Mouse (Mus musculus) telencephalon, adult 2 months (tissue): ENCODE results near the gene Ntm.

Experiments used
- DNase-seq: peaks from one replicate; pipeline ENCODE4 v3.0.0-alpha.2; 2011; ENCODE audit warnings: low read depth, low spot score

Gene Ntm

DNA sequence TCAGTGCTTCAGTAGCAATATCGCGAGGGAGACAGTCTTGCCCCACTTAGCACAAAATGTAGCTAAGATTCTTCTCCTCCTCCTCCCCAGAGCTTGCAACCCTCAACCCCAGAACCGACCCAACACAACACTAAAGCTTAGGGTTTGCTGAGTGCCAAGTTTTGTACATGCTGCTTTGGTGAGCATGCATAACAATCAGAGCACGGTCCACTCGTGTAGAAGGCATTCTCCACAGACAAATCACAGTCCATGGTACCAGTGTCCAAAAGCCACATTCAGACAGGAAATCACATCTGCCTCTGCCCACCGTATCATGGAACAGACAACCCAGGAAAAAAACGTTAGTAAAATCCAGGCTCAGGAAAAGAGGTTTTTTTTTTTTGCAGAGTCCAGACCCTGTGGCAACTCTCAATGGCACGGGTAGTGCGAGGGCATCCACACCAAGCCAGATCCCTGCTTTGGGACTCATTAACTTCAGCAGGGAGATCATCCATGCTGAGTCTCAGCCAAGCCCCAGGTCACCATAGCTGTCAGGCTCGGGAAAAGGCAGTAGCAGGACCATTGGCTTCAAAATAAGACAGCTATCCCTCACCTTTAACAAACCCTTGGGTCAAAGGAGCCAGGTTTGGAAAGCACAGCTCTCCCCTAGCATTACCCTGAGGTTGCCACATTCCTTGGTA is 552.1 kb downstream of the Ntm start:
- no peak for DNase-seq

DNA sequence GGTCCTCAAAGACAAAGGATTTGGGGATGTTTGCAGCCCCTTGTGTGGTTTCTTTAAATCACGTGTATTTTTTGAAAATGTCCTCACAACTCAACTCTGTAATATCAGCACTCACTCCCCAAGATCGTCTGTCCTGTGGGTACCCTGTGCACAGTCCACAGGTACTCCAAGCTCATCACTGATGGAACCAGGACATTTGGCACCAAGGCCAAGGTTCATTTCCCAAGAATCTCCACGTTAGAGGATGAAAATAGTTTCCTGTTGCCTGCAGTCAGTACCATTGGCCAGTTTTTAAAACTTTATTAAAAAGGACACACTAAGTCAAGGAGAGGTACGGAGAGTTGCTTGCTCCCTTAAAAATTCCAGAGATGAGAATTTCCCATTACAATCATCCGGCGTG is 552.7 kb downstream of the Ntm start:
- no peak for DNase-seq

DNA sequence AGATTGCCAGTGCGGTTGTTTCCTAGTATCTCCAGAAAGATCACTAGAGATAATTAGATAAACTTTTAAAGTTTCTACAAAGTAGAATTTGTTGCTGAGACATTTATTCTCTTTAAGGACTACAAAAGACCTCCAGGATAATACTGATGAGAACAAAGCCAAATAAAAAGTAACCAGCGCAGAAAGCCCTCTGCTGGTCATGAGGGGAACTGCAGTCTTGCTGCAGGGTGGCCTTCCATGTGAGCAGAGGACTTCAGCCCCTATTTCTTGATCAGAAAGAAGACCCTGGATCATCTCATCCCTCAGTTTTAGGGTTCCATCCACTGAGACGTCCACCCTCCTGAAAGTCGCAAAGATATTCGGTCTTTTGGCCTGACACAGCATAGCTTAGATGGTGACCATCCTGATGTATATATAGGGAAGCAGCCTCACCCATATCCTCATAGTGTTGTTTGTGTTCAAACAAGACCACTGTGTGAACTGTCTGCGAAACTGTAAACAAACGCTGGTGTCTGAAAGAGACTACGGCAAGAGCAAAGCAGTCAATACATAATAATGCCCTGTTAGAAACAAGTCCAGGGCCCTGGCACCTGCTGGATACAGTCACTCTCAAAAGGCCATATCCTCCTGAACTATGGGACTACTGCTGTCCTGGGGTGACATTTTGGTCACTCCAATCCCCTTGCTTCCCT is 553.6 kb downstream of the Ntm start:
- DNase-seq, result no peak

DNA sequence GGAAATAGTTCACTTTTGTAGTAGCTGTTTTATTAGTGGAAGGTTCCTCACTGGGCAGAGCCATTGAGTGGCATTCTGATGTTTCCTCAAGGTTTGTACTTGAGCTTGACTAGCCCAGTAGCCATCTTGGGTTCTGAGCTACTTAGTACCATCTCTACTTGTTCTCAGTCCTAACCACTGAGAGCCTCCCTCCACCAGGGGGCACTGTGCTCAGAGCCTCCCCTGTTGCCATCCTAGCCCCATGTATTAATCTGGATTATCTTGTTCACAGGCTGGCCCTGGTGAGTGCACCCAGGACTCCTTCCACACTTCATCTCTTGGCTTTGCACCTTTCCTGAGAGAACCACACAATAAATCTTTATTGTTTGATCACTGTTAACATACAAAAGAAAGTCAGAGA is 555.0 kb downstream of the Ntm start:
- DNase-seq, result no peak

DNA sequence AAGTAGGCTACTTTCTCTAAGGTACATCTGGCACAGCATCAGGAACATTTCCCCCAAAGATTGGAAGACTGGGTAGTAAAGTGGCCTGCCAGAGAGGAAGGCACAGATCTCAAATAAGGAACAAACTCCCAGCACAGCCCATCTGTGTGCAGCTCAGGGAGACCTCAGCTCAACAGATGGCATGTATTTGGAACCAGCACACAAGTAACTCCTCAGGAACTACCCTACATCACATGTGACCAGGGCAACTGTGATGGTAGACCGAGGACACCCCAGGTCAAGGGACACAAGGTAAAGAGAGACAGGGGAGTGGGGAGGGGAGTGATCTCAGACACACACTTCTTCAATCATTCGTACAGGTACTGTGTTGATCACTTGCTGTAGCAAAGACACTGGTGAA is 556.0 kb downstream of the Ntm start:
- no peak for DNase-seq

DNA sequence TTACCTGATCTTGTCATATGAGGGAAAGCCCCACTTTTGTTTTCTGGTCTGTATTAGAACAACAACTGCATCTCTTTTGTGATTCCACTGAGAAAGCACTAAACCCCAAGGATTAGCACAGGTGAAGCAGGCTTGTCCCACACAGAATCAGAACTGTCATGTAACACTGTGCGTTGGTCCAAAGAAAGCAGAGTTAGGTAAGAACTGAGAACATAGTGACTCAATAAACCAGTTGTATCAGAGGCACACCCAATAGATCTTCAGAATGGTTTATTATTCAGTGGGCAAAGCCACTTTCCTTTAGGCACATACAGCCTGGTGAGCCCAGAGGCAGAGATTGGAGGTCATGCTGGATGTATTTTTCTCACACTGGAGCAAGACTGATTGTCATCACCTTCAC is 556.9 kb downstream of the Ntm start:
- no peak for DNase-seq

DNA sequence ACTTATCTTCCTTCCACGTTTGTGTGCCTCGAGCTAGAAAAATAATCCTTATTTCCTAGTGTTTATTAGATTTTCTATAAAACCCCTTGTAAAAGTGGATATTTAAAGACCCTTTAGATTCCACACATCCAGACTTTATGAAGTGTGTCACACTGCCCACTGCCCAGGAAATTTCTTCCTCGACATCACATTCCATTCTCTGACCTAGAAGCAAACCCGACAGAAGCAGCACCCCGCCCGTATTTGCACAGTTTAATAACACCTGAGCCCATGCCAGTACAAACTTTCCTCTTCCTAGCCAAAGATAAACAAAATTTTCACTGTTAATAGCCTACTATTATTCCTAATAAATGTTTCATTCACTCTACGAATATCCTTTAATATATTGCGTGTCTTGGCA is 562.8 kb downstream of the Ntm start:
- no peak for DNase-seq

DNA sequence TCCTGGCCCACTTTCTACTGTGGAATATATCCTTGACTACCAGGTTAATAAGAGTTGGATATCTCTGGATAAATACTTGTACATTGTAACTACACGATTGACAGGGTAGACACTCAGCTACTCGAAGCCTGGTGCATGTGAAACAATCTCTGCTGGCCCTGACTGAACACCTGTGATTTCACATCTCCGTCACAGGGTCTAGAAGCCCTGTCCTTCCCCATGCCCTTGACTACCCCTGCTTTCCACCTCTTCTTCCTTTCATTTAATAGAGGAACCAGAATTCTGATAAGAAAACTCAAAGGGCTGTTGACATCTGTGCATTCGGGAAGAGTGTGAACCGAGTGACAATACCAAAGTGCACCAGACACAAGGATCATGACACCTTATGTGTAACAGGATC is 566.8 kb downstream of the Ntm start:
- DNase-seq, result no peak

DNA sequence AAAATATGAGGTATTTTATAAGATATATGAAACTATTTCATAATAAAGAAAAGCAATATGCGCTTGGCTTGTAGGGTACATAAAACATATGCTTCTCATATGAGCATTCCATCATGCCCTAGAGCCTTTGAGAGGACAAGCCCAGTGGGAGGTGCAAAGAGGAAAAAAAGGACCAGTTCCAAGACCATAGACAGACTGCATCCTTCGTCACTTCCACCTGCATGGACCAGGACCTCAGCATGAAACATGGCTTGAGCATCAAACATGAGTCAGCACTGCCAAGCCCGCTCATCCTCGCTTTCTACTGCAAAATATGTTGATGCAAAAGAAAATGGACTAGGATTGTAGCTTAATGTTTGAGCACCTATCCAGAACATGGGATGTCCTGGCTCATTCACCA is 569.8 kb downstream of the Ntm start:
- no peak for DNase-seq

DNA sequence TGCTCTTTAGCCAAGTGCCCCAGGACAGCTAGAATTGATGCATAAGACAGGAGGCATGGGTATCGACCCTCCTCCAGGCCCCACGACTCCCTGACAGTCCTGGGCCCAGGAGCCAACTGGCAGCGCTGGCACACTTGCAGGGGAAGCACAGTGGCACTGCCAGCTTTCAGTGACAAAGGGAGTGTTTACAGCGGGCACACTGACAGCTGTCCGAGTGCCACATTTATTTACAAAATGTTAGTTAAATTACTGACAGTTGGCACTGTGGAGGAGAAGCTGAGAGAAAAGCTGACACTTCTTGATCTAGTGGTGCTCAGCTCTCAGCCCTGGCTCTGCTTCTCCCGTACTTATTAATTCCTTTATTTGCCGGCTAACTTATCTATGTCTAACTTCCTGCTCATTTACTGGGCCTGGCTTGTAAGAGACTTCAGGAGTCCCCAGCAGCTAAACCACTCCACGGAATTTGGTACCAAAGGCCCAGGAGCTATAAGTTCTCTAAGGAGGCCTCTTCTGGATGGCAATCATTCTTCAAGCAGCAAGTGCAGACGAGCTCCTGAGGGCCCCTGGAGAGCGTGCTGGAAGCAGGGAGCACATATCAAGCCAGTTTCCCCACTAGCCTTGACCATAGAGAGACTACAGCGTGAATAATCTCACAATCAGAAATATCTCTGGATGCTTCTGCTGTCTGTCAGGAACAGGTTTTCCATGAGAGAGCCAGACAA is 572.0 kb downstream of the Ntm start:
- no peak for DNase-seq

DNA sequence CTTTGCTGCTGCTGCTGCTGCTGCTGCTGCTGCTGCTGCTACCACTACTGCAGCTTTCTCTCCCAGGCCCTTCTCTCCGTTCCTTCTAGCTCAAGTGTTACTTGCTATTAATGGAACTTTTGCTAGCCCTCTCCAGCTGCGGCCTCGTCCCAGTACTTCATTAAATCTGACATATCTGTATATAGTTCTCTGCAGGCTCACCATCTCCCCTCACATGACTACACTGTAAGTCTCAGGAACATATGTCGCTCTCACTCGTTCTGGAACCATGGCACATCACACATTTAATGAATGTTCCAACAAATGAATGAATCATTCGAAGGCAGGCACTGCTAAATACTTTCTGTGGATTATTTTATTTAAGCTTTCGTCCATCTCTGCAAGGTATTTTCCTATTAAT is 573.7 kb downstream of the Ntm start:
- peak; percentile 61 for DNase-seq

DNA sequence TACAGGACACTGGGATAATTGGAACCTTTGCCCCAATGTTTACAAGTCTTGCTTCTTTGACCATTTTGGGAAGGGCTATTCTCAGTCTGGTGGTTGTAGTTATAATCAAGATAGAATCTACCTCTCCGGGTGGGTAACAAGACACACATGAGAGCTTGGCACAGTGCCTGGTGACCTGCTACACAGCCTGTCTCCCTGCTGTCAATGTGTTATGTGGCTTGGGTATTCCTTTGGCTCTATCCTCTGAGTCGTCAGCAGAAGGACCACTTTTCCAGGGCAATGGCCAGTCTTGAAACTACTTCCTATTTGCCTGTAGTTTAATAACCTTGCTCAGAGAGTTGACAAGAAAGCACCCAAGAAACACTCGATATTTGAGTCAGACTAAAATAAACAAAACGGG is 575.8 kb downstream of the Ntm start:
- DNase-seq, result no peak

DNA sequence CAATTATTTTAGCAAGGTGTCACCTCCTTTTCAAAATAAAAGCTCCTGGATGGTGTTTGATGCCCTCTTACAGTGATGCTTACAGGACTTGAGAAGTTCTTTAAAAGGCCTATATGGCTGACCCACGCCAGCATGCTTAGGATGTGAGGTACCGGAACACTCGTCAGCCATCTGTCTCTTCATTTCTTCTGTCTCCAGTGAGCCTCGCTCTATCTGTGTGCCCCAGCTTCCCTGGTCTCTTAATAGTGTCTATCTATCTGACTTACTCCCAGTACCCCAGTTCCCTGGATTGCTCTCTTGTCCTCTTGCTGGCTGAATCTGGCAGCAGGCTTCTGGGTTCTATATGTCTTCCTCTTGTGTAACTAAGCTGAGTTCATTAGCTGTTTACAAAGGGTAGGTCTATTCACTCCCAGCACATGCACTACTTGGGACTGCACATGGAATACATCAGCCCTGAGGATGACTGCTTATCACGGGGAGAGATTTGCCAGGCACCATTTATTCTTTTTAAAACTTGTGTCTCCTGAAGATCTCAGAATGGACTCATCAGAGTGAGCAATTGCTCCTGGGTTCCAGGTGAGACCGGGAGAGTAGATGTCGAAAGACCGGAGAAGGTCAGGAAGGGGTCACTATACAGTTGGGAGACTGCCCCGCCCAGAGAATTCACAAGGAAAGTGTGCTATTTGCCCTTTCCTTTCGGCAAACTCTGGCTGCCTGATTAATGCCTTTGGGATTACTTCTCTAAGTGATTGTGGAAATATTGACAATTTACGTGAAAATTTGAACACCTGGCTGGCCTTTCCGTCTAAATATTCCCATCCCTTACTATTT is 585.6 kb downstream of the Ntm start:
- no peak for DNase-seq

DNA sequence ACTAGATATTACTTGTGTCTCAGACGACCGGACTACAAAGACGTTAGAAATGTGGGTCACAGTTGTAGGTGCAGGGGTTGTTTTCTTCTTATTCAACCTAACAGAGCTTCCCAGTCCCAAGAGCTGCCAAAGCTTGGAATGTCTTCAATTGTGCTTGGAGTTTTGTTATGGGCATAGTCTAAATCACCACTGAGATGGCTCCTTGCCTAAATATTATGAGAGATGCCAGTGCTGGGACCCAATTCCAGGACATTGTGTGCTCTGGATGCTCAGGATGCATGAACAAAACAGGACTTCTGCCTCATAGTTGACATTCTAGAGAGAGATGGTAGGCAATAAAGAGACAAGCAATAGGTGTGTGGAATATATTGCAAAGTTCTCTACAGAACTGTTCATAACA is 591.6 kb downstream of the Ntm start:
- no peak for DNase-seq

DNA sequence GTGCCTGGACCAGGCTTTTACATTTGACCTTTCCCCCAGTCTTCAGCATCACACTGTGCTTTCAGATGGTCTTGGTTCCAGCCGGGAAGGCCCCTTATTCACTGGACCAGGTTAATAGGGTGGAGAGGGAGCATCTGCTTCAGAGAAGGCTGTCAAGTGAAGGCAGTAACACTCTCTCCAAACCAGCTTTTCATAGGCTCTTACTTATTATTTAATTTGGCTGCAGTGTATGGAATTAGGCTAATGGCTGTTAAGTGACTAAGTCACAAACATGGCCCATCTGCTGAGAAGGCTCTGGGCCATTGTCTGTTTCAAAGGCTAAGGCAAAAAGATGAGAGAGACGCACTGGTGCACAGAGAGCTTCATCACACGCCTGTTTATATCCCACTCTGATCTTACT is 593.3 kb downstream of the Ntm start:
- no peak for DNase-seq

DNA sequence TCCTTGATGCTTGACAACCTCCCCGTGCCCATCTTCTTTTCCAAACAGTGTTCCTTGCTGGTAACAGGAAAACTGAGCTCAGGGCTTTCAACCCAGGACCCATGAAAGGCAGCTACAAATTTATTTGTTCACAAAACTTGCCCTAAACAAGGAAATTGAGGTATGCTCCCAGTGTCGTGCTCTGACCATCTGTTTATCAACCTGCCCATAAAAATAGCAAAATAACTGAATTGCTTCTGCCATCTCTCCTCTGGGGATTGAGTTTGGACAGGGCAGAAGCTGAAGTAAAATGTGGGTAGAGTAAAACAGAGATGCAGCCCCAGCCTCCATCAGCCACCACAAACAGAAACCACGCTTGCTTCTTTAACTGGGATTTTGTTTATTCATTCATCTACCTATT is 594.6 kb downstream of the Ntm start:
- DNase-seq, result no peak

DNA sequence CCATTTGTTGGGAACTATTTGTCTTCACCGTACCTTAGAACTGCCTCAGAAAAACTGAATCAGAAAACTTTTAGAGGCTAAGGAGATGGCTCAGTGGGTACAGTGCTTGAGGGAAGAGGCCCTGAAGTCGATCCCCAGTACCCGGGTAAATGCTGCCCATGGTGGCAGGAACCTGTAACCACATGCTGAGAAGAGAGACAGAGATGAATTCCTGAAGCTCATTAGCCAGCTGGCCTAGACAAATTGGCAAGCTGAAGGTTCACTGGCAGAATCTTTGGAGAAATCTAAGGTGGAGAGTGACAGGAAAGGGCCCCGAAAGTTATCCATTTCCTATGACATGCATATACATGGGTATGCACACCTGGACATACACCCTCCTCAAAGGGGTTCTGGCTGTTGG is 605.1 kb downstream of the Ntm start:
- no peak for DNase-seq

DNA sequence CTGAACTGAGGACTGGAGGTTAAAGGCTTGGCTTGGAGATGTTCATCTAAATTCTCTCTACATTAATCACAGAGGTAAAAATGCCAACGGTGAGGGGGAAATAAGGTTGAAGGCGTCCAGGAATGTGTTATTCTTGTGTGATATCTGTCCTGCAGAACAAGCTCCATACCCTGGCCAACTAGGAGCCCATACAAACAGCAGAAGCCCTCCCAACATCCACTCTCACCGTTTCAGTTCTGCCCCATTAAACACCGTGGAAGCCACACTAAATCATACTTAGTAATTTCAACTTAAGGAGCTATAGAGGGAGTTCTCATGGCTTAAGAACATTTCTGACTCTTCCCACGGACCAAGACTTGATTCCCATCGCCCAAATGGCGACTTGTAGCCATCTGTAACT is 620.6 kb downstream of the Ntm start:
- DNase-seq, result no peak

DNA sequence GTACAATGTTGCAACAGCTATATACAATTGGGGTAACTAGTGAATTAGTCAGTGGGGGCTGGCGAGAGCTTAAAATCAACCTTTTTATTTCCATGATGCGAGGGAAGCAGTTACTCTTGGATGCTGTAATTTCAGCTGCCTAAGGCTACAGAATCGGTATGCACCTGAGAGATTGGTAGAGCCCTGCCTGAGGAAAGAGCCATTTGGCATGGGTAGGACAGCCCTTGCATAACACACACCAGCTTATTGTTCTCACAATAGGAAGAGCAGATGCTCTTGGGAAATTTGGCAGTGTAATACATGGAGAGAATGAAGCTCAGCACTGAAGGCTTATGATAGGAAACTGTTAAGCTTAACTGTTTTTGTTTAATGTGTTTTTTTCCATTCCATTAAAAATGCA is 621.6 kb downstream of the Ntm start:
- DNase-seq, result peak; percentile 42

DNA sequence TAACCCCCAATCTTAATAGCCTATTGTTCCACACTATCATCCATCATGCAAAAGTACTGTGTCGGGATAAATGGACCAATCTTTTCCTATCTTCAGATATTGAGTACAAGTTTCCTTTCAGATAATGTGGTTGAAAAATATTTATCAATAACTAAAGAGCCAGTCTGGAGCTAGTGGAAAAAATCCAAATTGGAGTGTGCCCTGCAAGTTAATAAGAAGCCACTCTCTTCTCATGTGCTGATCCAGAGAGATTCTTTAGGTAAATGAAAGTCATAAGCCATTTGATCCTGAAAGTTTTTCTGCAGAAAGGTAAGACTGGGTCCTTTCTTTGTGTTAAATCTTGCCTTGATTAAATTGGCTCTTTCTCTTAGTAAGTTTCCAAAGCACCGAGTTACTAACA is 627.3 kb downstream of the Ntm start:
- DNase-seq, result no peak

DNA sequence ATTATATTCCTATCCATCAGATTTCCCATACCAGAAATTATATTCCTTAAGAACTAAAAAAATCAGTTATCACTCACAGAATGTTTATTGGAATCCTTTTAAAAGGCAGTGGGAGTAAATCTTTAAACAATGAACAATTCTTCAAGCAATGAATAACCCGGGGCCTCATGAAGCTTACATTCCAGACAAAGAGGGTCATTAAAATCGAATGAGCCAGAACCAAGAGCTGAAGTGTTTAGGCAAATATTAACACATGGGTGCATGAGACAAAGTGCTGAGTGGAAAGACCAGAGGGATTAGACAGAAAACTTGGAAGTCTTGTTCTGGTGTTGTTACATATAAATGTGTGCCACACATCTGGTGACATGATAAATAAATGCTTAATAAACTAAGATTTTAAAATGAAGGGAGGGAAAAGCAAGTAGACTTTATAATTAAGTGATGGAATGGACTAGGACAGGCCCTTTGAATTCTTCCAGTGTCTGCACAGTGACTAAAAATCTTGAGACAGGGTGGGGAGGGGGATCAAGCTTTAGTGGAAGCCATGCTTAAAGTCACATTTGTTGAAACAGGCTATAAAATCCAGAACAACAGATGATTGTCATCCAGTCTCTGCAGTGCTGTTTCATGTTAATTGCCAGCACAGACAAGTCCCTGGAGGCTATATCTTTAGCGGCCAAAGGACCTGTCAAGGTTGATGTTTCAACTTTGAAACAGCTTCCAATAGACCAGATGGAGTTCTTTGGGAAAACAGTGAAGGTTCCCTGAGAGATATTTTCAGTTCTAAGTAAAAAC is 630.4 kb downstream of the Ntm start:
- DNase-seq, result no peak
